Mouse (Mus musculus) limb, embryonic 14.5 days (tissue): ENCODE data around the gene Serpina3b. TPM values are rescaled to one million over a fixed set of nuclear protein-coding genes. Genes with fewer than 3 reads are reported as not detected.

ENCODE experiments used
- ATAC-seq: fragments of 200-750 bp; cut with Nextera tagmentation; 2 replicates; pipeline ENCODE4 v1.8.0; 2017; ENCODE audit warnings: low read depth, moderate number of reproducible peaks, moderate TSS enrichment; ENCODE audit not compliant: low FRiP score
- DNase-seq: peaks from one replicate; pipeline ENCODE4 v3.0.0-alpha.2; 2015; ENCODE audit warnings: low spot score
- H3K27ac ChIP-seq: fragments of 300-500 bp; sonication (generic); replicated peaks from 2 replicates; pipeline ENCODE4 v1.5.1; 2014; ENCODE audit warnings: low read depth, mild to moderate bottlenecking, low read length, moderate library complexity, mixed read lengths
- H3K27me3 ChIP-seq: fragments of 300-500 bp; sonication (generic); 2 replicates; pipeline ENCODE4 v1.6.1; 2014; ENCODE audit warnings: low read length, mixed read lengths; ENCODE audit not compliant: control insufficient read depth, insufficient read depth
- H3K36me3 ChIP-seq: fragments of 300-500 bp; sonication (generic); 2 replicates; pipeline ENCODE4 v1.6.1; 2014; ENCODE audit warnings: mild to moderate bottlenecking, low read length, moderate library complexity, mixed read lengths; ENCODE audit not compliant: control insufficient read depth, insufficient read depth
- H3K4me1 ChIP-seq: fragments of 300-500 bp; sonication (generic); 2 replicates; pipeline ENCODE4 v1.6.1; 2014; ENCODE audit warnings: antibody characterized with exemption, low read length, mixed read lengths; ENCODE audit not compliant: control insufficient read depth, insufficient read depth
- H3K4me2 ChIP-seq: fragments of 300-500 bp; sonication (generic); replicated peaks from 2 replicates; pipeline ENCODE4 v1.6.1; 2014; ENCODE audit warnings: low read depth, mild to moderate bottlenecking, low read length, moderate library complexity; ENCODE audit not compliant: severe bottlenecking
- H3K4me3 ChIP-seq: fragments of 300-500 bp; sonication (generic); replicated peaks from 2 replicates; pipeline ENCODE4 v1.5.1; 2014; ENCODE audit warnings: low read length
- H3K9ac ChIP-seq: fragments of 300-500 bp; sonication (generic); 2 replicates; pipeline ENCODE4 v1.6.1; 2014; ENCODE audit warnings: mild to moderate bottlenecking, low read depth, low read length, moderate library complexity; ENCODE audit not compliant: severe bottlenecking
- H3K9me3 ChIP-seq: fragments of 300-500 bp; sonication (generic); 2 replicates; pipeline ENCODE4 v1.6.1; 2016; ENCODE audit warnings: low read length; ENCODE audit not compliant: control insufficient read depth
- POLR2A ChIP-seq: fragments of 200-500 bp; IDR thresholded peaks from 2 replicates; pipeline ENCODE4 v1.8.0; 2012; ENCODE audit warnings: inconsistent platforms, mild to moderate bottlenecking, moderate library complexity, borderline replicate concordance; ENCODE audit not compliant: insufficient read depth, insufficient read length; ENCODE audit errors: extremely low read depth
- WGBS: fragments of 180-500 bp; shearing (Covaris S2); extraction: QIAGEN DNeasy Blood & Tissue Kit; methylation state at CpG from one replicate; pipeline ENCODE4 v1.1.7; 2014; 5-methylcytosine and 5-hydroxymethylcytosine counted together
- polyA plus RNA-seq, 2 experiments: library from polyadenylated mRNA; depleted of rRNA in 1 of 2; stranded (reverse) in 1 of 2; unstranded in 1 of 2; fragments of >200 nt; fragmentation: Nextera tagmentation in 1 of 2; extraction: Ambion mirVana in 1 of 2; gene quantifications; 2 replicates each; pipeline versions ENCODE4 v1.2.1 to v1.2.3; 2012 to 2014

Serpina3b gene
- polyA plus RNA-seq, 2 experiments, result 0.06 to 0.45 TPM

DNA sequence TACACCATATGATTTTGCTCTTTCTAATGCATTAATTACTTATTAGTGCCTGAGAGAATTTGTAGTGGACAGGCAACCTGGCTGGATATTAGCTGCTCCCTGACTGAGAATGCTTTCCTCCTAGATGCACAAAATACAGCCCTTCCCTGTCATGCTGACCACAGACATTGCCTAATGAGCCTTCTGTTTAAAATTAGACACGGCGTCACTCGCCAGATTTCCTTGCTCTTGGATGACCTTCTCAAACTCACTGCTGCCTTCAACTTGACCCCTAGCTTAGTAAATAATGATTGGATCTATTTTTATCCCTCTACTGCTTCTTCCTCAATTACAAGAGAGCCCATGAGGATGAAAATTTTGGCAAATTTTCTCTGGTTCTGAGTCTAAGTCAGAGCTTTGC lies 47.0 kb downstream of the Serpina3b start:
- H3K36me3 ChIP-seq, result no peaks in the 10 kb centered on the region
- no peak for ATAC-seq
- 69% methylated on average over 3 of the region's 3 CpGs for WGBS

DNA sequence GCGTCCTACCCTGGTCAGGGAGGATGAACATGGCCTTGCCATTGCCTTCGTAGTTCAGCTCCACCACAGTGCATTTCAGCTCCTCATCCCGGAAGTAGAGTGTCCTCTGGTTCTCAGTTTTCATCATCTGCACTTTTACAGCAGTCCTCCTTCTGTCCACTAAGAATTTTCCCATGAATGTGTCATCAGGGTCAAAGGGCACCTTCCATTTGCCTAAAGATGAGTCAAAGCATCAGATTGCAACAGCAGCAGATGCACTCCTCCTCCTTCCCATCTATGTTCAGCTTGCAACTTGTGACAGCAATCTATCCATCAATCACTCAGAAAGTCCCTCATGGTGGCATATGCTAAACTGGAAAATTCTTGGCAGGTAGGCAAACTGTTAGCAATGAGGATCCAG lies 47.8 kb downstream of the Serpina3b start:
- no peak overlapping the region for H3K4me3 ChIP-seq
- H3K36me3 ChIP-seq, result no peaks in the 10 kb centered on the region
- H3K27me3 ChIP-seq, result no peaks in the 10 kb centered on the region
- TF ChIP-seq POLR2A, result no peak
- H3K27ac ChIP-seq, result no peak overlapping the region
- 80% methylated on average over 3 of the region's 3 CpGs for WGBS
- no peaks in the 10 kb centered on the region for H3K9me3 ChIP-seq
- no peak overlapping the region for H3K9ac ChIP-seq
- ATAC-seq (no peak), DNase-seq (no peak)
- no peak overlapping the region for H3K4me2 ChIP-seq
- H3K4me1 ChIP-seq, result no peaks in the 10 kb centered on the region

More for the DNA sequence above, 47.0 kb downstream of the Serpina3b start:
- Histone ChIP-seq H3K9ac (no peak overlapping the region), H3K9me3 (no peaks in the 10 kb centered on the region), H3K4me1 (no peaks in the 10 kb centered on the region), H3K4me2 (no peak overlapping the region), H3K27ac (no peak overlapping the region), H3K4me3 (no peak overlapping the region), H3K27me3 (no peaks in the 10 kb centered on the region)
- DNase-seq, result no peak
- no peak for TF ChIP-seq POLR2A

- H3K4me1 ChIP-seq, result no peaks in the 10 kb centered on the region
- no peak overlapping the region for H3K4me2 ChIP-seq
- H3K4me3 ChIP-seq, result no peak overlapping the region
- no peak for TF ChIP-seq POLR2A
- no peaks in the 10 kb centered on the region for H3K36me3 ChIP-seq
- no peaks in the 10 kb centered on the region for H3K27me3 ChIP-seq
- ATAC-seq (no peak), DNase-seq (no peak)
- H3K9ac ChIP-seq, result no peak overlapping the region
- H3K27ac ChIP-seq, result no peak overlapping the region
- H3K9me3 ChIP-seq, result no peaks in the 10 kb centered on the region
These were observed 50.8 kb downstream of the Serpina3b start for GRCm38 (mm10) chr12:104178577-104178976.

- Histone ChIP-seq H3K4me2 (no peak overlapping the region), H3K27ac (no peak overlapping the region), H3K27me3 (no peaks in the 10 kb centered on the region), H3K9me3 (no peaks in the 10 kb centered on the region), H3K4me3 (no peak overlapping the region), H3K9ac (no peak overlapping the region), H3K36me3 (no peaks in the 10 kb centered on the region), H3K4me1 (no peaks in the 10 kb centered on the region)
- WGBS, result 80% methylated on average over 2 of the region's 2 CpGs
- no peak for ATAC-seq
- no peak for DNase-seq
- no peak for TF ChIP-seq POLR2A
These were observed 51.2 kb downstream of the Serpina3b start for GRCm38 (mm10) chr12:104178987-104179386.

DNA sequence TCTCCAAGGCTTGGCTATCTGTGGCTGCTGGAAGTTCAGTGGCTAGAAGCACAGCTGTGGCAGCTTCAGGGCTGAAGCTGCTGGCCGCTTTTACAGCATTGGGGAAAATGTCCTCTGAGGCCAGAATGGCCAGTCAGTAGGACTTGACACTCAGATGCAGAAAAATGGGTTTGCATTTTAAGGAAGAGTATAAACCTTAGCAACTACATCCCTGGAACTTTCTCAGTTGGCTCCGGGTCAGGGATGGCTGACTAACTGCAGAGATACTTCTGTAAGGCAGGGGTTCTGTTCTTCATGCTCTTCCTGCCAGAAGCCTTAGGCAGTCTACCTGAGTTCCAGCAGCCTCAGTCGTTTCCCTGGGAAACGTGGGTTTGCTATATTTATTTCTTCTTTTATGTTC lies 57.2 kb downstream of the Serpina3b start:
- WGBS, result 71% methylated on average over 4 of the region's 4 CpGs
- DNase-seq, result no peak
- H3K27me3 ChIP-seq, result no peaks in the 10 kb centered on the region
- no peaks in the 10 kb centered on the region for H3K9me3 ChIP-seq
- H3K9ac ChIP-seq, result no peak overlapping the region
- H3K36me3 ChIP-seq, result no peaks in the 10 kb centered on the region
- no peak for TF ChIP-seq POLR2A
- no peak overlapping the region for H3K4me3 ChIP-seq
- H3K4me1 ChIP-seq, result no peaks in the 10 kb centered on the region
- H3K4me2 ChIP-seq, result no peak overlapping the region
- ATAC-seq, result no peak
- H3K27ac ChIP-seq, result no peak overlapping the region

GRCm38 (mm10) chr12:104186041-104186581 lies 58.3 kb downstream of the Serpina3b start:
- WGBS, result 89% methylated on average over 3 of the region's 3 CpGs
- Histone ChIP-seq H3K36me3 (no peaks in the 10 kb centered on the region), H3K27me3 (no peaks in the 10 kb centered on the region), H3K9me3 (no peaks in the 10 kb centered on the region), H3K4me1 (no peaks in the 10 kb centered on the region), H3K4me2 (no peak overlapping the region), H3K9ac (no peak overlapping the region), H3K27ac (no peak overlapping the region), H3K4me3 (no peak overlapping the region)
- ATAC-seq, result no peak
- no peak for DNase-seq
- TF ChIP-seq POLR2A, result no peak

Other genes starting within 250 kb of the Serpina3b start
- 0.23 TPM in 1 of 2 replicates, not detected in the other for gene Serpina1c, start 223.1 kb upstream of the Serpina3b start, polyA plus RNA-seq (2012; rRNA removed)
- not detected in 2 replicates for gene Serpina1c, start 223.1 kb upstream of the Serpina3b start, polyA plus RNA-seq (2014; fragmentation: Nextera tagmentation; extraction: Ambion mirVana)
- gene Serpina1e, start 169.0 kb upstream of the Serpina3b start, polyA plus RNA-seq (2012; rRNA removed), result 0.28 and 0.36 TPM in 2 replicates
- gene Serpina1e, start 169.0 kb upstream of the Serpina3b start, polyA plus RNA-seq (2014; fragmentation: Nextera tagmentation; extraction: Ambion mirVana), result 0.19 TPM in 1 of 2 replicates, not detected in the other
- gene Serpina11, start 138.0 kb upstream of the Serpina3b start, polyA plus RNA-seq (2012; rRNA removed), result not detected in 2 replicates
- not detected in 2 replicates for gene Serpina11, start 138.0 kb upstream of the Serpina3b start, polyA plus RNA-seq (2014; fragmentation: Nextera tagmentation; extraction: Ambion mirVana)
- 0.16 and 0.22 TPM in 2 replicates for gene Serpina9, start 114.2 kb upstream of the Serpina3b start, polyA plus RNA-seq (2012; rRNA removed)
- 0.10 TPM in 1 of 2 replicates, not detected in the other for gene Serpina9, start 114.2 kb upstream of the Serpina3b start, polyA plus RNA-seq (2014; fragmentation: Nextera tagmentation; extraction: Ambion mirVana)
- 0.03 TPM in 1 of 2 replicates, not detected in the other for gene Serpina12, start 83.6 kb upstream of the Serpina3b start, polyA plus RNA-seq (2012; rRNA removed)
- gene Serpina12, start 83.6 kb upstream of the Serpina3b start, polyA plus RNA-seq (2014; fragmentation: Nextera tagmentation; extraction: Ambion mirVana), result 0.06 TPM in 1 of 2 replicates, not detected in the other
- gene Serpina5, start 26.9 kb upstream of the Serpina3b start, polyA plus RNA-seq (2012; rRNA removed), result 0.05 TPM in 1 of 2 replicates, not detected in the other
- not detected in 2 replicates for gene Serpina5, start 26.9 kb upstream of the Serpina3b start, polyA plus RNA-seq (2014; fragmentation: Nextera tagmentation; extraction: Ambion mirVana)
- gene Serpina3a, start 15.3 kb upstream of the Serpina3b start, polyA plus RNA-seq (2012; rRNA removed), result not detected in 2 replicates
- not detected in 2 replicates for gene Serpina3a, start 15.3 kb upstream of the Serpina3b start, polyA plus RNA-seq (2014; fragmentation: Nextera tagmentation; extraction: Ambion mirVana)
- gene Serpina3c, start 25.9 kb downstream of the Serpina3b start, polyA plus RNA-seq (2012; rRNA removed), result 0.09 TPM in 1 of 2 replicates, not detected in the other
- gene Serpina3c, start 25.9 kb downstream of the Serpina3b start, polyA plus RNA-seq (2014; fragmentation: Nextera tagmentation; extraction: Ambion mirVana), result not detected in 2 replicates
- gene Serpina3f, start 86.5 kb downstream of the Serpina3b start, polyA plus RNA-seq (2012; rRNA removed), result 0.05 TPM in 1 of 2 replicates, not detected in the other
- not detected in 2 replicates for gene Serpina3f, start 86.5 kb downstream of the Serpina3b start, polyA plus RNA-seq (2014; fragmentation: Nextera tagmentation; extraction: Ambion mirVana)
- gene Serpina3g, start 108.2 kb downstream of the Serpina3b start, polyA plus RNA-seq (2012; rRNA removed), result 0.82 and 1.1 TPM in 2 replicates
- gene Serpina3g, start 108.2 kb downstream of the Serpina3b start, polyA plus RNA-seq (2014; fragmentation: Nextera tagmentation; extraction: Ambion mirVana), result 0.87 and 1.1 TPM in 2 replicates
- gene Serpina3i, start 135.1 kb downstream of the Serpina3b start, polyA plus RNA-seq (2012; rRNA removed), result 0.27 and 0.55 TPM in 2 replicates
- 0.69 and 1.4 TPM in 2 replicates for gene Serpina3i, start 135.1 kb downstream of the Serpina3b start, polyA plus RNA-seq (2014; fragmentation: Nextera tagmentation; extraction: Ambion mirVana)
- gene Serpina3j, start 186.6 kb downstream of the Serpina3b start, polyA plus RNA-seq (2012; rRNA removed), result 0.22 and 0.36 TPM in 2 replicates
- gene Serpina3j, start 186.6 kb downstream of the Serpina3b start, polyA plus RNA-seq (2014; fragmentation: Nextera tagmentation; extraction: Ambion mirVana), result 0.32 and 0.72 TPM in 2 replicates
- not detected in 2 replicates for gene Serpina3k, start 210.5 kb downstream of the Serpina3b start, polyA plus RNA-seq (2012; rRNA removed)
- not detected in 2 replicates for gene Serpina3k, start 210.5 kb downstream of the Serpina3b start, polyA plus RNA-seq (2014; fragmentation: Nextera tagmentation; extraction: Ambion mirVana)
- not detected in 2 replicates for gene Serpina3m, start 210.5 kb downstream of the Serpina3b start, polyA plus RNA-seq (2012; rRNA removed)
- gene Serpina3m, start 210.5 kb downstream of the Serpina3b start, polyA plus RNA-seq (2014; fragmentation: Nextera tagmentation; extraction: Ambion mirVana), result not detected in 2 replicates